Mouse (Mus musculus) MEL (cell line): ENCODE measurements around the gene Selenow. TPM values are rescaled to one million over a fixed set of nuclear protein-coding genes. Genes with fewer than 3 reads are reported as not detected.

Source experiments
- DNase-seq: peaks from one replicate; pipeline ENCODE4 v3.0.0; 2011; ENCODE audit warnings: low read depth, low spot score
- H3K27ac ChIP-seq: 2 replicates; pipeline ENCODE4 v1.5.1; 2012; ENCODE audit warnings: low read depth, mild to moderate bottlenecking, control low read depth, low read length, moderate library complexity; ENCODE audit not compliant: control insufficient read depth
- H3K27me3 ChIP-seq, 2 experiments: fragments of 150-350 bp in 1 of 2; sonication (generic) in 1 of 2; 2 replicates each; pipeline ENCODE4 v1.6.1; 2012; ENCODE audit warnings: low read length in 2 of 2, mild to moderate bottlenecking in 2 of 2, improper control_type of control experiment in 1 of 2, moderate library complexity in 1 of 2; ENCODE audit not compliant: insufficient read depth in 2 of 2, control insufficient read depth in 1 of 2
- H3K36me3 ChIP-seq, 2 experiments: 2 replicates each; pipeline ENCODE4 v1.6.1; 2012 to 2014; ENCODE audit warnings: low read length in 2 of 2, improper control_type of control experiment in 1 of 2, inconsistent platforms in 1 of 2, mild to moderate bottlenecking in 1 of 2; ENCODE audit not compliant: insufficient read depth in 2 of 2, control insufficient read depth in 1 of 2
- H3K4me1 ChIP-seq, 2 experiments: fragments of 150-350 bp in 1 of 2; sonication (generic) in 1 of 2; 2 replicates each; pipeline ENCODE4 v1.6.1; 2012; ENCODE audit warnings: low read length in 2 of 2, improper control_type of control experiment in 1 of 2, mild to moderate bottlenecking in 1 of 2; ENCODE audit not compliant: insufficient read depth in 2 of 2, control insufficient read depth in 1 of 2
- H3K4me3 ChIP-seq, 2 experiments: fragments of 150-350 bp in 1 of 2; sonication (generic) in 1 of 2; 2 replicates each; pipeline ENCODE4 v1.5.1; 2012; ENCODE audit warnings: low read depth in 2 of 2, low read length in 2 of 2, mild to moderate bottlenecking in 2 of 2, moderate library complexity in 2 of 2, control low read depth in 1 of 2, improper control_type of control experiment in 1 of 2; ENCODE audit not compliant: control insufficient read depth in 1 of 2, insufficient read depth in 1 of 2
- H3K79me2 ChIP-seq: 2 replicates; pipeline ENCODE4 v1.6.1; 2012; ENCODE audit warnings: mild to moderate bottlenecking, low read length, moderate library complexity; ENCODE audit not compliant: control insufficient read depth, poor library complexity, insufficient read depth
- H3K9ac ChIP-seq: 2 replicates; pipeline ENCODE4 v1.6.1; 2012; ENCODE audit warnings: low read depth, mild to moderate bottlenecking, control low read depth, low read length, moderate library complexity; ENCODE audit not compliant: control insufficient read depth, poor library complexity, severe bottlenecking
- H3K9me3 ChIP-seq: fragments of 150-350 bp; sonication (generic); replicated peaks from 2 replicates; pipeline ENCODE4 v1.6.1; 2012; ENCODE audit warnings: mild to moderate bottlenecking, low read length, improper control_type of control experiment, moderate library complexity; ENCODE audit not compliant: insufficient read depth
- BHLHE40 ChIP-seq: IDR thresholded peaks from 2 replicates; pipeline ENCODE4 v1.6.1; 2012; ENCODE audit warnings: low read depth, mild to moderate bottlenecking, inconsistent platforms, low read length, improper control_type of control experiment, borderline replicate concordance
- CHD1 ChIP-seq: IDR thresholded peaks from 2 replicates; pipeline ENCODE4 v1.6.1; 2012; ENCODE audit warnings: low read depth, mild to moderate bottlenecking, inconsistent platforms, low read length, improper control_type of control experiment
- ELF1 ChIP-seq: IDR thresholded peaks from 2 replicates; pipeline ENCODE4 v1.6.1; 2014; ENCODE audit warnings: low read depth, mild to moderate bottlenecking, inconsistent platforms, low read length, improper control_type of control experiment, moderate library complexity
- ETS1 ChIP-seq: IDR thresholded peaks from 2 replicates; pipeline ENCODE4 v1.6.1; 2012; ENCODE audit warnings: low read depth, mild to moderate bottlenecking, inconsistent platforms, low read length, improper control_type of control experiment, moderate library complexity
- HCFC1 ChIP-seq: IDR thresholded peaks from 2 replicates; pipeline ENCODE4 v1.6.1; 2012; ENCODE audit warnings: low read depth, mild to moderate bottlenecking, inconsistent platforms, low read length, improper control_type of control experiment, moderate library complexity
- JUND ChIP-seq: IDR thresholded peaks from 2 replicates; pipeline ENCODE4 v1.6.1; 2011; ENCODE audit warnings: low read depth, mild to moderate bottlenecking, improper control_type of control experiment, low read length
- MAX ChIP-seq: IDR thresholded peaks from 2 replicates; pipeline ENCODE4 v1.6.1; 2011; ENCODE audit warnings: low read length, improper control_type of control experiment
- MXI1 ChIP-seq: IDR thresholded peaks from 2 replicates; pipeline ENCODE4 v1.6.1; 2011; ENCODE audit warnings: mild to moderate bottlenecking, low read depth, low read length, improper control_type of control experiment
- MYC ChIP-seq: IDR thresholded peaks from 2 replicates; pipeline ENCODE4 v1.6.1; 2011; ENCODE audit warnings: low read depth, mild to moderate bottlenecking, low read length, improper control_type of control experiment, moderate library complexity
- NELFE ChIP-seq: IDR thresholded peaks from 2 replicates; pipeline ENCODE4 v1.6.1; 2011; ENCODE audit warnings: low read depth, low read length, improper control_type of control experiment
- NRF1 ChIP-seq: IDR thresholded peaks from 2 replicates; pipeline ENCODE4 v1.6.1; 2014; ENCODE audit warnings: low read depth, mild to moderate bottlenecking, inconsistent platforms, low read length, improper control_type of control experiment, moderate library complexity; ENCODE audit not compliant: poor library complexity, insufficient read depth, severe bottlenecking
- POLR2A ChIP-seq, 2 experiments: IDR thresholded peaks; 2 replicates each; pipeline ENCODE4 v1.6.1; 2011 to 2012; ENCODE audit warnings: low read length in 2 of 2, mild to moderate bottlenecking in 2 of 2, control low read depth in 1 of 2, improper control_type of control experiment in 1 of 2, low read depth in 1 of 2, moderate library complexity in 1 of 2; ENCODE audit not compliant: control insufficient read depth in 1 of 2, insufficient read depth in 1 of 2, poor library complexity in 1 of 2
- POLR2AphosphoS2 ChIP-seq: IDR thresholded peaks from 2 replicates; pipeline ENCODE4 v1.6.1; 2011; ENCODE audit warnings: low read length, improper control_type of control experiment
- RCOR1 ChIP-seq: IDR thresholded peaks from 2 replicates; pipeline ENCODE4 v1.6.1; 2012; ENCODE audit warnings: low read depth, mild to moderate bottlenecking, inconsistent platforms, low read length, improper control_type of control experiment
- SIN3A ChIP-seq: IDR thresholded peaks from 2 replicates; pipeline ENCODE4 v1.6.1; 2012; ENCODE audit warnings: low read length, improper control_type of control experiment, inconsistent platforms
- TBP ChIP-seq: IDR thresholded peaks from 2 replicates; pipeline ENCODE4 v1.8.0; 2011; ENCODE audit warnings: low read depth, low read length, improper control_type of control experiment
- TCF12 ChIP-seq: IDR thresholded peaks from 2 replicates; pipeline ENCODE4 v1.6.1; 2014; ENCODE audit warnings: low read depth, mild to moderate bottlenecking, inconsistent platforms, low read length, improper control_type of control experiment, moderate library complexity
- UBTF ChIP-seq: IDR thresholded peaks from 2 replicates; pipeline ENCODE4 v1.6.1; 2012; ENCODE audit warnings: low read depth, mild to moderate bottlenecking, inconsistent platforms, low read length, improper control_type of control experiment, moderate library complexity, borderline replicate concordance; ENCODE audit not compliant: insufficient read depth
- USF2 ChIP-seq, 2 experiments: IDR thresholded peaks; 2 replicates each; pipeline ENCODE4 v1.6.1; 2011 to 2012; ENCODE audit warnings: improper control_type of control experiment in 2 of 2, low read length in 2 of 2, borderline replicate concordance in 1 of 2, inconsistent platforms in 1 of 2, low read depth in 1 of 2, mild to moderate bottlenecking in 1 of 2; ENCODE audit not compliant: insufficient read depth in 1 of 2
- ZMIZ1 ChIP-seq: IDR thresholded peaks from 2 replicates; pipeline ENCODE4 v1.6.1; 2012; ENCODE audit warnings: low read depth, mild to moderate bottlenecking, inconsistent platforms, low read length, improper control_type of control experiment, moderate library complexity
- polyA plus RNA-seq, 2 experiments: library from polyadenylated mRNA; stranded (reverse) in 1 of 2; unstranded in 1 of 2; fragments of >175 nt in 1 of 2; fragments of >200 nt in 1 of 2; gene quantifications; 2 replicates each; pipeline versions ENCODE4 v1.2.1 to v1.2.4; 2012; ENCODE audit warnings: low replicate concordance in 2 of 2, low read depth in 1 of 2; ENCODE audit not compliant: insufficient read length in 2 of 2, insufficient read depth in 1 of 2, missing spikeins in 1 of 2
- total RNA-seq: library from RNA; depleted of rRNA; stranded (reverse); fragments of 300-350 nt; gene quantifications from 2 replicates; pipeline ENCODE4 v1.2.3, GENCODE M21; 2012; rRNA removed

Selenow gene
- total RNA-seq (13.1 and 15.8 TPM in 2 replicates), polyA plus RNA-seq (10 to 100 TPM in 1 of 2 experiments, not detected in 1; 71.2 TPM)

DNA sequence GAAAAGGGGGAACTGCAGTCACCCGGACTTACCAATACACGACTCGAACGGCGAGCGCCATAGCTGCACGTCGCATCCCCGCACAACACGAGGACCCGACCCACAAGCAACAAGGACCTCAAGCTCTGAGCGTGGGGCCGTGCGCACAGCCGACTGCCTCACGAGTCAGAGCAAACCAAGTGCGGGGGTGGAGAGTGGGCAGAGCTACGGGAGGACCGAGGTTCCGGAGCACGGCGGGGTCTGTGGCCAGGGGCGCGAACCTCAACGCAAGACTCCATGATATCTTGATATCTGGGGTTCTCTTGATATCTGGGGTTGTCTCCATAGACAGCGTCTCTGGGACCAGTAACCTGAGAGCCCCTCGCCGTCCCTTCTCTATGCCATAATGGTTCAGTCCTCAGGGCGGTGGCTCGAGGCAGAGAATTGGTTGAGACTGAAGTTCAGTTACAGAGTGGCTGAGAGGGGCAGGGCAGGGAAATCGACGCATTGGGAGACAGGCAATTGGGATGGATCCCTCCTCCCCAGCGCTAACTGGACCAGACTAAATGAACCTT lies at the start of gene Selenow:
Gene Selenow (minus strand): TSS at position 183 of the 554 bp plus-strand sequence.
- Histone ChIP-seq H3K79me2 (peaks cover 23% of the 10 kb centered on the region), H3K9me3 (no peaks in the 10 kb centered on the region), H3K9ac (peak within 1 kb of the TSS; percentile 94), H3K27me3 (no peaks in the 10 kb centered on the region), H3K27ac (peak within 1 kb of the TSS; percentile 80), H3K4me1 (peaks cover 4 to 15% of the 10 kb centered on the region in 2 experiments; a peak in 3 of 4 replicates), H3K36me3 (peaks cover 0 to 11% of the 10 kb centered on the region in 2 experiments; a peak in 2 of 4 replicates), H3K4me3 (peak within 1 kb of the TSS; percentile 80)
- peak; percentile 96 for DNase-seq
- TF ChIP-seq USF2 (IDR thresholded peaks at IDR 0.05; ENCODE audit: borderline replicate concordance in 1 of 2, insufficient read depth in 1 of 2, low read depth in 1 of 2, low read length in 2 of 2) (no peak), POLR2AphosphoS2 (peak; percentile 94), SIN3A (peak; percentile 77), NRF1 (peak; percentile 39; the same call in 1 of the 2 replicates), MXI1 (peak; percentile 93), POLR2A (IDR thresholded peaks at IDR 0.05; ENCODE audit: control insufficient read depth in 1 of 2, insufficient read depth in 1 of 2, low read depth in 1 of 2, low read length in 2 of 2, poor library complexity in 1 of 2) (peak; percentile 93 to 94), ZMIZ1 (peak; percentile 88), RCOR1 (no peak; the same call in 1 of the 2 replicates), JUND (no peak), UBTF (no peak), ELF1 (no peak), TCF12 (peak; percentile 34), TBP (peak; percentile 89), BHLHE40 (peak; percentile 85), MAX (peak; percentile 81), HCFC1 (peak; percentile 72), CHD1 (peak; percentile 99), NELFE (peak; percentile 95), ETS1 (no peak; the same call in 1 of the 2 replicates), MYC (peak; percentile 81; the same call in 1 of the 2 replicates)
